In the genomic region with DNA sequence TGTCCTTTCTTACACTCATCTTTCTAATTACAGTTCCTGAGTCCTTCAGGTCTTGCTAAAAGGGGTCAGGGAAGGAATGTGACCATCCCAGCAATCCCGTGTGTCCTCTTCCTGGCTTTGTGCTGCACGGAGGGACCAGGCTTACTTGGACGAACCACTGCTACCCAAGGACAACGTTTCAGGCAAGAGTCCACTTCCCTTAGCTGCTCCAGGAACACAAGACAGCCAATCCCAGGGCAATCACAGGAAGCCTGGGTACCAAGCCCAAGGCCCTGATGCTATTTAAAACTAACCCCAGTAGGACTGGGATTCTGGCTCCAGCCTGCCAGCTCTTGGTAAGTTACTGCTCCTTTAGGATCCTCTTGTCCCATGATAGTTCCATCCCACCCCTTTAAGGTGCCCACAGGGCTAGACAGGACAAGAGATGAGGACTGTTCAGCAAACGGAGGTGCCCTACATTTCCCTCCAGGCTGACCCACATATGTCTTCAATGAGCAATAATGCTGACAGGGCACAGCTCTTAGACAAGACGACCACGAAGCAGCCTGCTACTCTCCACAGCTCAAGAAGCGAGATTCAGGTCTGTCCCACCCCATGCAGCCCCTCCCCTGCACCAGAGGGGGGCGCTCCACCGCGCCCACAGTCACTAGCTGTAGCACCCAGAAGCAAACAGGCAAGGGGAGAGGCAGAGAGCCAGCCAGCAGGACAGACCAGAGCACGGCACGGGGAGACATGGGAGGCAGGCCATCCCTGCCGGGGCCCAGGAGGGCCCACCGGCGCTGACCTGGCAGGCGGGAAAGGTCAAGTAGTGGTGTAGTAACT, we compare ENCODE assay signal across 10 mouse cellular contexts.
DNase-seq lines count a peak whose midpoint lies in the region; ATAC-seq and TF ChIP-seq lines count a peak whose summit lies in the region.
"Had no signal": no experiment of that assay in that cellular context is flagged by ENCODE, and none has a peak within 500 bp of the region (broad histone marks: within the 10 kb centered on the region; RNA-seq: fewer than 3 reads in every experiment).

No protein-coding gene starts in this region.

- H3K27me3 ChIP-seq in kidney, postnatal 0 days (ENCODE audit: insufficient read depth, low read length), result no peaks in the 10 kb centered on the region
- 0 out of 2 replicates have a peak, but pooled peaks cover 3% of the 10 kb centered on the region for H3K27me3 ChIP-seq in limb, embryonic 12.5 days
- H3K27me3 ChIP-seq: neural tube, embryonic 13.5 days had no signal

- no peaks in the 10 kb centered on the region for H3K9me3 ChIP-seq in kidney, postnatal 0 days (replicated peaks; ENCODE audit: low read length)
- H3K9me3 ChIP-seq in limb, embryonic 12.5 days, result no peaks in the 10 kb centered on the region
- H3K9me3 ChIP-seq: megakaryocyte, embryonic 14.5 days; neural tube, embryonic 13.5 days had no signal

- 66% methylated on average over 17 of the region's 17 CpGs for WGBS in kidney, postnatal 0 days
- WGBS in limb, embryonic 12.5 days, result 61% methylated on average over 17 of the region's 17 CpGs

- no peak overlapping the region for H3K9ac ChIP-seq in kidney, postnatal 0 days (ENCODE audit: low read depth, low read length)
- no peak overlapping the region for H3K9ac ChIP-seq in limb, embryonic 12.5 days (replicated peaks)
- H3K9ac ChIP-seq: neural tube, embryonic 13.5 days had no signal

- H3K27ac ChIP-seq in kidney, postnatal 0 days, result no peak overlapping the region
- H3K27ac ChIP-seq in limb, embryonic 12.5 days, result no peak overlapping the region
- H3K27ac ChIP-seq: neural tube, embryonic 13.5 days had no signal

- H3K4me1 ChIP-seq in kidney, postnatal 0 days (replicated peaks; ENCODE audit: insufficient read depth, low read length), result no peaks in the 10 kb centered on the region
- no peaks in the 10 kb centered on the region for H3K4me1 ChIP-seq in limb, embryonic 12.5 days (replicated peaks)
- H3K4me1 ChIP-seq: neural tube, embryonic 13.5 days had no signal

- peak; percentile 41 for DNase-seq in adrenal gland, postnatal 10 days
- no peak for DNase-seq in adrenal gland, postnatal 4 days (ENCODE audit: low spot score in 2 of 2)
- DNase-seq in kidney, postnatal 0 days (ENCODE audit: low spot score), result no peak
- no peak for DNase-seq in kidney, adult 8-10 months
- peak; percentile 86 for DNase-seq in ZHBTc4 (ENCODE audit: low read depth, low spot score)
- DNase-seq in cerebellum, postnatal 25 days, result no peak
- DNase-seq in kidney, adult 11 months, result no peak

- TF ChIP-seq CTCF in kidney, postnatal 0 days (IDR thresholded peaks at IDR 0.05; ENCODE audit: low read depth), result peak; percentile 34; the same call in 1 of the 2 replicates

- ATAC-seq in kidney, postnatal 0 days (replicated peaks; ENCODE audit: low FRiP score, low read depth), result peak; percentile 34; the same call in 1 of the 2 replicates
- no peak for ATAC-seq in limb, embryonic 12.5 days (ENCODE audit: insufficient number of reproducible peaks, insufficient read depth, low FRiP score, low TSS enrichment, low read depth)

- H3K36me3 ChIP-seq in kidney, postnatal 0 days (ENCODE audit: insufficient read depth, low read length), result no peaks in the 10 kb centered on the region
- no peaks in the 10 kb centered on the region for H3K36me3 ChIP-seq in limb, embryonic 12.5 days

- H3K4me2 ChIP-seq in kidney, postnatal 0 days (ENCODE audit: low read length), result no peak overlapping the region
- H3K4me2 ChIP-seq in limb, embryonic 12.5 days, result peak overlapping the region; percentile 32
- H3K4me2 ChIP-seq: neural tube, embryonic 13.5 days had no signal

- no peak overlapping the region for H3K4me3 ChIP-seq in kidney, postnatal 0 days (replicated peaks; ENCODE audit: low read depth, low read length)
- no peak overlapping the region for H3K4me3 ChIP-seq in limb, embryonic 12.5 days (replicated peaks)
- H3K4me3 ChIP-seq: megakaryocyte, embryonic 14.5 days; neural tube, embryonic 13.5 days had no signal

Comparison
In these comparisons a context has a peak if more than half of its experiments do, and no peak if none do; other contexts are left out.
1. DNase-seq: peak in adrenal gland, postnatal 10 days (single experiment) and ZHBTc4 (single experiment); none in adrenal gland, postnatal 4 days (0 of 2), kidney, postnatal 0 days (single experiment), kidney, adult 8-10 months (0 of 2), cerebellum, postnatal 25 days (0 of 2) and kidney, adult 11 months (single experiment).